Mouse (Mus musculus) CH12.LX (cell line): ENCODE measurements around the gene Olfr307. TPM values are rescaled to one million over a fixed set of nuclear protein-coding genes. Genes with fewer than 3 reads are reported as not detected.
"Not testable (repeated sequence)": the region's sequence is repeated elsewhere in the genome, so short reads cannot be mapped to it uniquely, and the experiment has no call there.

Experiments
- DNase-seq: peaks from one replicate; pipeline ENCODE4 v3.0.0-alpha.2; 2013; ENCODE audit errors: extremely low read depth
- H3K27ac ChIP-seq: 2 replicates; pipeline ENCODE4 v1.5.1; 2012; ENCODE audit warnings: low read depth, mild to moderate bottlenecking, control low read depth, moderate library complexity; ENCODE audit not compliant: insufficient read depth
- H3K27me3 ChIP-seq: replicated peaks from 2 replicates; pipeline ENCODE3; 2012; ENCODE audit warnings: inconsistent platforms
- H3K36me3 ChIP-seq, 2 experiments: replicated peaks in 1 of 2; 2 replicates each; pipeline versions ENCODE3 to v1.6.1; 2012; ENCODE audit warnings: inconsistent platforms in 1 of 2, low read length in 1 of 2, mild to moderate bottlenecking in 1 of 2, mixed read lengths in 1 of 2, moderate library complexity in 1 of 2; ENCODE audit not compliant: control insufficient read depth in 1 of 2, insufficient read depth in 1 of 2
- H3K4me1 ChIP-seq, 2 experiments: 2 replicates each; pipeline ENCODE4 v1.6.1; 2012; ENCODE audit warnings: inconsistent platforms in 1 of 2, moderate library complexity in 1 of 2; ENCODE audit not compliant: insufficient read depth in 2 of 2, control insufficient read depth in 1 of 2
- H3K4me2 ChIP-seq: 2 replicates; pipeline ENCODE4 v1.6.1; 2012; ENCODE audit warnings: low read depth, mild to moderate bottlenecking, control low read depth; ENCODE audit not compliant: poor library complexity, insufficient read depth, severe bottlenecking
- H3K4me3 ChIP-seq, 3 experiments: fragments of 150-350 bp in 1 of 3; sonication (generic) in 1 of 3; replicated peaks in 1 of 3; 2 replicates each; pipeline versions ENCODE3 to v1.5.1; 2011 to 2012; ENCODE audit warnings: low read depth in 2 of 3, low read length in 2 of 3, mild to moderate bottlenecking in 2 of 3, moderate library complexity in 2 of 3, control low read depth in 1 of 3, improper control_type of control experiment in 1 of 3, inconsistent platforms in 1 of 3, mixed read lengths in 1 of 3; ENCODE audit not compliant: poor library complexity in 1 of 3
- H3K79me2 ChIP-seq: replicated peaks from 2 replicates; pipeline ENCODE4 v1.6.1; 2012; ENCODE audit warnings: mild to moderate bottlenecking, moderate library complexity; ENCODE audit not compliant: control insufficient read depth, poor library complexity, insufficient read depth, severe bottlenecking; ENCODE audit errors: extremely low read depth
- H3K9ac ChIP-seq: 2 replicates; pipeline ENCODE4 v1.6.1; 2012; ENCODE audit warnings: low read depth, mild to moderate bottlenecking, control low read depth, moderate library complexity; ENCODE audit not compliant: insufficient read depth
- H3K9me3 ChIP-seq: replicated peaks from 2 replicates; pipeline ENCODE3; 2012; ENCODE audit warnings: low read length, inconsistent platforms, mixed read lengths
- BHLHE40 ChIP-seq: IDR thresholded peaks from 2 replicates; pipeline ENCODE4 v1.6.1; 2011; ENCODE audit warnings: mild to moderate bottlenecking, low read depth, low read length, improper control_type of control experiment
- CHD1 ChIP-seq: IDR thresholded peaks from 2 replicates; pipeline ENCODE4 v1.6.1; 2012; ENCODE audit warnings: low read depth, low read length, improper control_type of control experiment, inconsistent platforms
- CTCF ChIP-seq, 2 experiments: IDR thresholded peaks in 1 of 2; conservative IDR thresholded peaks in 1 of 2; 2 replicates each; pipeline ENCODE4 v1.5.1; 2011 to 2012; ENCODE audit warnings: low read depth in 2 of 2, low read length in 2 of 2, improper control_type of control experiment in 1 of 2, inconsistent platforms in 1 of 2, mild to moderate bottlenecking in 1 of 2, moderate library complexity in 1 of 2
- ELF1 ChIP-seq: IDR thresholded peaks from 2 replicates; pipeline ENCODE4 v1.6.1; 2014; ENCODE audit warnings: low read depth, mild to moderate bottlenecking, inconsistent platforms, low read length, improper control_type of control experiment
- EP300 ChIP-seq: IDR thresholded peaks from 2 replicates; pipeline ENCODE4 v1.6.1; 2011; ENCODE audit warnings: low read length, improper control_type of control experiment
- GABPA ChIP-seq: IDR thresholded peaks from 2 replicates; pipeline ENCODE4 v1.6.1; 2012; ENCODE audit warnings: low read depth, low read length, improper control_type of control experiment, inconsistent platforms; ENCODE audit not compliant: insufficient replicate concordance
- HCFC1 ChIP-seq: IDR thresholded peaks from 2 replicates; pipeline ENCODE4 v1.6.1; 2012; ENCODE audit warnings: low read depth, mild to moderate bottlenecking, inconsistent platforms, low read length, improper control_type of control experiment
- JUND ChIP-seq: conservative IDR thresholded peaks from 2 replicates; pipeline ENCODE4 v1.6.1; 2011; ENCODE audit warnings: low read depth, low read length, improper control_type of control experiment
- KAT2A ChIP-seq: IDR thresholded peaks from 2 replicates; pipeline ENCODE4 v1.6.1; 2012; ENCODE audit warnings: low read length, improper control_type of control experiment, inconsistent platforms; ENCODE audit not compliant: insufficient replicate concordance
- MAFK ChIP-seq: IDR thresholded peaks from 2 replicates; pipeline ENCODE4 v1.6.1; 2011; ENCODE audit warnings: low read length, improper control_type of control experiment; ENCODE audit not compliant: insufficient replicate concordance
- MAX ChIP-seq: IDR thresholded peaks from 2 replicates; pipeline ENCODE4 v1.6.1; 2011; ENCODE audit warnings: low read length, improper control_type of control experiment
- MAZ ChIP-seq: IDR thresholded peaks from 2 replicates; pipeline ENCODE4 v1.6.1; 2012; ENCODE audit warnings: low read depth, mild to moderate bottlenecking, inconsistent platforms, low read length, improper control_type of control experiment, moderate library complexity
- MXI1 ChIP-seq: IDR thresholded peaks from 2 replicates; pipeline ENCODE4 v1.6.1; 2011; ENCODE audit warnings: mild to moderate bottlenecking, low read depth, low read length, improper control_type of control experiment
- PAX5 ChIP-seq: IDR thresholded peaks from 2 replicates; pipeline ENCODE4 v1.6.1; 2012; ENCODE audit warnings: low read length, inconsistent platforms, mixed read lengths
- POLR2A ChIP-seq: IDR thresholded peaks from 2 replicates; pipeline ENCODE4 v1.6.1; 2011; ENCODE audit warnings: low read depth, mild to moderate bottlenecking, improper control_type of control experiment, low read length
- RAD21 ChIP-seq: IDR thresholded peaks from 2 replicates; pipeline ENCODE4 v1.6.1; 2011; ENCODE audit warnings: low read depth, mild to moderate bottlenecking, low read length, improper control_type of control experiment, moderate library complexity
- SMC3 ChIP-seq: IDR thresholded peaks from 2 replicates; pipeline ENCODE4 v1.6.1; 2011; ENCODE audit warnings: low read depth, low read length, improper control_type of control experiment
- UBTF ChIP-seq: IDR thresholded peaks from 2 replicates; pipeline ENCODE4 v1.6.1; 2012; ENCODE audit warnings: low read depth, mild to moderate bottlenecking, inconsistent platforms, low read length, improper control_type of control experiment, moderate library complexity
- USF1 ChIP-seq: IDR thresholded peaks from 2 replicates; pipeline ENCODE4 v1.6.1; 2014; ENCODE audit warnings: low read depth, mild to moderate bottlenecking, inconsistent platforms, low read length, improper control_type of control experiment
- USF2 ChIP-seq: conservative IDR thresholded peaks from 2 replicates; pipeline ENCODE4 v1.6.1; 2011; ENCODE audit warnings: low read depth, low read length, improper control_type of control experiment
- ZC3H11A ChIP-seq: IDR thresholded peaks from 2 replicates; pipeline ENCODE4 v1.6.1; 2012; ENCODE audit warnings: low read depth, mild to moderate bottlenecking, inconsistent platforms, low read length, improper control_type of control experiment
- ZKSCAN1 ChIP-seq: IDR thresholded peaks from 2 replicates; pipeline ENCODE4 v1.6.1; 2012; ENCODE audit warnings: low read depth, inconsistent platforms, low read length, improper control_type of control experiment, borderline replicate concordance
- ZNF384 ChIP-seq: IDR thresholded peaks from 2 replicates; pipeline ENCODE4 v1.6.1; 2012; ENCODE audit warnings: low read depth, low read length, improper control_type of control experiment, inconsistent platforms
- dilution Hi-C: fragments of 300-500 bp; cut with MboI; formaldehyde crosslinking; loops from 2 replicates; pipeline ENCODE4 v1.14.3; 2020; ENCODE audit warnings: low sequenced_read_pairs; ENCODE audit not compliant: extremely low pct_unique_long_range_greater_than_20kb, extremely low pct_ligation_motif_present
- in situ Hi-C: fragments of 300-500 bp; cut with MboI; formaldehyde crosslinking; loops from 3 replicates; pipeline ENCODE4 v1.14.3; 2019; ENCODE audit warnings: low sequenced_read_pairs, low pct_ligation_motif_present, low pct_unique_long_range_greater_than_20kb, mixed read lengths
- polyA plus RNA-seq: library from polyadenylated mRNA; unstranded; fragments of >175 nt; gene quantifications from 2 replicates; pipeline ENCODE4 v1.2.1, GENCODE M21; 2012; ENCODE audit warnings: low read depth; ENCODE audit not compliant: insufficient read length
- total RNA-seq, 2 experiments: library from RNA; depleted of rRNA; stranded (reverse); fragments of 300-350 nt in 1 of 2; fragments of >200 nt in 1 of 2; gene quantifications; 2 replicates each; pipeline ENCODE4 v1.2.3; 2012 to 2014

Gene Olfr307
- total and polyA plus RNA-seq, 3 experiments = not detected

DNA sequence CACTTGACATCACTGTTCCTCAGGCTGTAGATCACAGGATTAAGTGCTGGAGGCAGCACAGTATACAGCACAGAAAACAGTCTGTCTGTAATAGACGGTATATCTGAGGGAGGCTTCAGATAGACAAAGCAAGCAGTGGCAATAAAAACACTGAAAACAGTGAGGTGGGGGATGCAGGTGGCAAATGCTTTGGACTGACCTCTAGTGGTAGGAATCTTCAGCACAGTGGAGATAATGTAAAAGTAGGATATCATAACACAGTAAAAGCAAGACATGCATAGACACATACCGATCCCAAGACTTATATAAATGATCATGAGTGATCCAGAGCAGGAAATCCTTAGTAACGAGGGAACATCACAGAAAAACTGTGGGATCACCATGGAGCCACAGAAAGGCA lies 48.4 kb upstream of the Olfr307 start:
- in situ Hi-C loops = no loop called here
- TF ChIP-seq ZKSCAN1 (no peak), MAZ (no peak), BHLHE40 (no peak), MAX (no peak), UBTF (no peak), USF2 (no peak), EP300 (no peak), MXI1 (no peak), POLR2A (no peak), USF1 (no peak), RAD21 (no peak), GABPA (no peak), ELF1 (no peak), CTCF (conservative IDR thresholded peaks at IDR 0.05 in 1 of 2, IDR thresholded peaks at IDR 0.05 in 1 of 2; ENCODE audit: low read depth in 2 of 2, low read length in 2 of 2) (no peak), SMC3 (no peak), ZNF384 (no peak)
- TF ChIP-seq, all 38 proteins: peak for 0

DNA sequence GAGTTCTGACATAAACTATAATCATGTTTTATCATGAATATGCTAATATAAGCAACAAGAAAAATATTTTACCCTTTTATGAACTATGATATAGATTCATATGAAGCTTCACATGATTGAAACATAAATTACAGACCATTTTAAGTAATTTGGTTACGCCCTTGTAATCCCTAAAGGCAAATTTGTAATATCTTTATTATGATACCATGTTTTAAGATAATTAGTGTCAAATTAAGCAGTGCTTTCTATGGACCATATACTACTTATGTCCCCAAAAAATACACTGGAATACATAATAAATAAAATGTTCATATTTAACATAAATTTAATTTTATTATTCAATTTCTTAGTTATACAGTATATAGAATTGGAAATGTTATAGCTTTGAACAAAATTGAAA lies 29.4 kb upstream of the Olfr307 start, which contains the start of gene Olfr305:
Olfr305 (minus strand) TSS at position 101 of the 400 bp plus-strand sequence.
- no peak within 1 kb of the TSS for H3K4me2 ChIP-seq
- in situ Hi-C loops = no loop called here
- DNase-seq = no peak
- TF ChIP-seq RAD21 = no peak
- TF ChIP-seq PAX5 = no peak
- no peak for TF ChIP-seq USF1
- TF ChIP-seq MAFK = no peak
- TF ChIP-seq ZC3H11A = no peak
- TF ChIP-seq SMC3 = no peak
- no peak for TF ChIP-seq EP300
- TF ChIP-seq KAT2A = no peak
- no peak for TF ChIP-seq CHD1
- no peak for TF ChIP-seq CTCF (conservative IDR thresholded peaks at IDR 0.05 in 1 of 2, IDR thresholded peaks at IDR 0.05 in 1 of 2; ENCODE audit: low read depth in 2 of 2, low read length in 2 of 2)
- no peak for TF ChIP-seq BHLHE40
- no peak for TF ChIP-seq HCFC1
- no peak for TF ChIP-seq JUND
- TF ChIP-seq, all 38 proteins: peak for 0
- H3K27me3 ChIP-seq = no peaks in the 10 kb centered on the region
- no peaks in the 10 kb centered on the region for H3K36me3 ChIP-seq
- no peak within 1 kb of the TSS for H3K9ac ChIP-seq
- H3K79me2 ChIP-seq = no peaks in the 10 kb centered on the region
- no peaks in the 10 kb centered on the region for H3K4me1 ChIP-seq
- no peak within 1 kb of the TSS for H3K27ac ChIP-seq
- peaks cover 17% of the 10 kb centered on the region for H3K9me3 ChIP-seq
- dilution Hi-C loops = no loop called here
- no peak within 1 kb of the TSS for H3K4me3 ChIP-seq

More for the DNA sequence above, 48.4 kb upstream of the Olfr307 start:
- H3K27ac ChIP-seq = no peak overlapping the region
- H3K9me3 ChIP-seq = peaks cover 8% of the 10 kb centered on the region
- dilution Hi-C loops = no loop called here
- H3K36me3 ChIP-seq = no peaks in the 10 kb centered on the region
- no peak overlapping the region for H3K9ac ChIP-seq
- no peak for DNase-seq
- H3K4me2 ChIP-seq = no peak overlapping the region
- H3K4me1 ChIP-seq = no peaks in the 10 kb centered on the region
- H3K4me3 ChIP-seq = no peak overlapping the region
- H3K27me3 ChIP-seq = no peaks in the 10 kb centered on the region
- H3K79me2 ChIP-seq = no peaks in the 10 kb centered on the region

DNA sequence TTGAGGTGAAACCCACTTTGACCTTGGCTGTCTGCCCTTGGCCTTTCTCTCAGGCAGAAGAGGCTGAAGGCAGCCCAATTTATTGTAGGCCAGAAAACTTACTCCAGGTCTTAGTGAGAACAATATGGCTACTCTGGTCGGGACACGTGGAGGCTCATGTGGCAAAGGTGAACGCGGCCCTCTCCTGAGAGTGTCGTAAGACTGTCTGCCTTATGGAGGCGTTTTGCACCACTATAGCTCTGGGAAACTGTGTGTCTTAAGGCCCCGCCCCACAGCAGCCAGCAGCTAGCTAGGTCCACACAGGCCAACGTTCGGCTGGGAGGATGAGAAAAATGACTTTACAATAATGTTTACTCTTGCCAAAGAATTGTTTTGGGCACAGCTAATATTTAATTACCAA lies 8.9 kb upstream of the Olfr307 start:
- in situ Hi-C loops, H3K4me3 ChIP-seq, dilution Hi-C loops, H3K27me3 ChIP-seq, H3K36me3 ChIP-seq, H3K4me2 ChIP-seq, DNase-seq, H3K9ac ChIP-seq, H3K79me2 ChIP-seq, H3K27ac ChIP-seq, H3K4me1 ChIP-seq: not testable (repeated sequence)
- H3K9me3 ChIP-seq = peaks cover 14% of the 10 kb centered on the region
